Mouse (Mus musculus): Measurements from ENCODE around the gene Exosc7. TPM values are rescaled to one million over a fixed set of nuclear protein-coding genes. Genes with fewer than 3 reads are reported as not detected.

Exosc7 gene
- polyA plus RNA-seq, 1 experiment from 2014 or later: 106 TPM

DNA sequence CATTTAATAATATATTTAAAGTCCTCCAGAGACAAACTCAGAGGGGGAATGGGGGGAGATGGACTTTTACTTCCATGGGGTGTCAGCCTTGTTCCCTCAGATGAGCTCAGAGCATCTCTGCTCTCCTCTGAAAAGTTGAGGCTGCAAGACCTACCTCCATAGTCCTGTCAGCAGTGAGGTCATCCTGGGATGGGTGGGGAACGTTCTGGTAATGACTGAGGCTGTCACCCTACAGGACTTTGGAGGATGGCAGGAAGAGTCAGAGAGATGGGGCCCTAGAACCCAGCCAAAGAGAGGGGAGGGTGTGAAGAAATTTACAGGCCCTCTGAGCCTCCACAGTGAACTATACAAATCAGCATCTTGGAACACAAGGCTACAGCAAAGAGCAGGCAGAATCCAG is 38.5 kb downstream of the Exosc7 start:
- Histone ChIP-seq H3K27ac (ENCODE audit: low read depth, low read length) (no peak overlapping the region), H3K4me1 (replicated peaks; ENCODE audit: control insufficient read depth, insufficient read depth, low read length) (no peaks in the 10 kb centered on the region), H3K4me3 (ENCODE audit: low read depth, low read length) (no peak overlapping the region), H3K4me2 (replicated peaks; ENCODE audit: low read depth, low read length) (no peak overlapping the region), H3K36me3 (ENCODE audit: control insufficient read depth, insufficient read depth, low read length) (no peaks in the 10 kb centered on the region), H3K27me3 (ENCODE audit: control insufficient read depth, insufficient read depth, low read length) (no peaks in the 10 kb centered on the region), H3K9ac (ENCODE audit: low read depth, low read length) (no peak overlapping the region), H3K9me3 (ENCODE audit: control insufficient read depth, low read length) (no peaks in the 10 kb centered on the region)
- no peak for DNase-seq (ENCODE audit: low spot score)
- no peak for ATAC-seq (ENCODE audit: low FRiP score)
- 67% methylated on average over 1 of the region's 1 CpGs for WGBS

DNA sequence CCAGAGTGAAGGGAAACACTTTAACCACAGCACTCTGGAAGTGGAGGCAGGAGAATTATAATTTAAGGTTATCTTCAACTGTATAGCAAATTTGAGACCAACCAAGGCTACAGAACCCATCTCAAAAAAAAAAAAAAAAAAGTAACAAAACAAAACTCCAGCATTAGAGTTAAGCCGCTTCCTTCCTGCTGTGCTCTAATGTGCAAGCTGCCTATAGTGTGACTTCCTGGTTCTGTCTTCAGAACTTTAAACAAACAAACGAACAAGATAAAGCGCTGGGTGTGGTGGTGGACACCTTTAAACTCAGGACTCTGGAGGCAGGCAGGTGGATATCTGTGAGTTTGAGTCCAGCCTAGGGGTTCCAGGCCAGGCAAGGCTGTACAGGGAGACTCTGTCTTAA is 39.0 kb downstream of the Exosc7 start:
- DNase-seq (ENCODE audit: low spot score) (no peak), ATAC-seq (ENCODE audit: low FRiP score) (no peak)
- no peak overlapping the region for H3K9ac ChIP-seq (ENCODE audit: low read depth, low read length)

GRCm38 (mm10) chr9:123153121-123153520 is 40.1 kb downstream of the Exosc7 start:
- Histone ChIP-seq H3K9me3 (ENCODE audit: control insufficient read depth, low read length) (no peaks in the 10 kb centered on the region), H3K4me3 (ENCODE audit: low read depth, low read length) (no peak overlapping the region), H3K9ac (ENCODE audit: low read depth, low read length) (no peak overlapping the region), H3K27ac (ENCODE audit: low read depth, low read length) (no peak overlapping the region), H3K4me1 (replicated peaks; ENCODE audit: control insufficient read depth, insufficient read depth, low read length) (no peaks in the 10 kb centered on the region), H3K27me3 (ENCODE audit: control insufficient read depth, insufficient read depth, low read length) (no peaks in the 10 kb centered on the region), H3K4me2 (replicated peaks; ENCODE audit: low read depth, low read length) (no peak overlapping the region), H3K36me3 (ENCODE audit: control insufficient read depth, insufficient read depth, low read length) (no peaks in the 10 kb centered on the region)
- DNase-seq (ENCODE audit: low spot score) (no peak), ATAC-seq (ENCODE audit: low FRiP score) (no peak)
- 79% methylated on average over 2 of the region's 2 CpGs for WGBS

More for the DNA sequence above, 39.0 kb downstream of the Exosc7 start:
- H3K4me2 ChIP-seq (replicated peaks; ENCODE audit: low read depth, low read length): no peak overlapping the region
- no peak overlapping the region for H3K27ac ChIP-seq (ENCODE audit: low read depth, low read length)
- H3K36me3 ChIP-seq (ENCODE audit: control insufficient read depth, insufficient read depth, low read length): no peaks in the 10 kb centered on the region
- H3K9me3 ChIP-seq (ENCODE audit: control insufficient read depth, low read length): no peaks in the 10 kb centered on the region
- H3K27me3 ChIP-seq (ENCODE audit: control insufficient read depth, insufficient read depth, low read length): no peaks in the 10 kb centered on the region
- H3K4me1 ChIP-seq (replicated peaks; ENCODE audit: control insufficient read depth, insufficient read depth, low read length): no peaks in the 10 kb centered on the region
- 80% methylated on average over 3 of the region's 3 CpGs for WGBS
- H3K4me3 ChIP-seq (ENCODE audit: low read depth, low read length): no peak overlapping the region

- Histone ChIP-seq H3K36me3 (ENCODE audit: control insufficient read depth, insufficient read depth, low read length) (no peaks in the 10 kb centered on the region), H3K4me1 (replicated peaks; ENCODE audit: control insufficient read depth, insufficient read depth, low read length) (no peaks in the 10 kb centered on the region), H3K4me3 (ENCODE audit: low read depth, low read length) (0 out of 2 replicates have a peak overlapping the region, but pooled peaks have one; percentile 2), H3K4me2 (replicated peaks; ENCODE audit: low read depth, low read length) (no peak overlapping the region), H3K9me3 (ENCODE audit: control insufficient read depth, low read length) (no peaks in the 10 kb centered on the region), H3K9ac (ENCODE audit: low read depth, low read length) (no peak overlapping the region), H3K27me3 (ENCODE audit: control insufficient read depth, insufficient read depth, low read length) (no peaks in the 10 kb centered on the region), H3K27ac (ENCODE audit: low read depth, low read length) (no peak overlapping the region)
- DNase-seq (ENCODE audit: low spot score) (peak; percentile 32), ATAC-seq (ENCODE audit: low FRiP score) (peak; percentile 72; the same call in 1 of the 2 replicates)
- 24% methylated on average over 30 of the region's 30 CpGs for WGBS
Observed at GRCm38 (mm10) chr9:123156910-123157361, 43.9 kb downstream of the Exosc7 start.

DNA sequence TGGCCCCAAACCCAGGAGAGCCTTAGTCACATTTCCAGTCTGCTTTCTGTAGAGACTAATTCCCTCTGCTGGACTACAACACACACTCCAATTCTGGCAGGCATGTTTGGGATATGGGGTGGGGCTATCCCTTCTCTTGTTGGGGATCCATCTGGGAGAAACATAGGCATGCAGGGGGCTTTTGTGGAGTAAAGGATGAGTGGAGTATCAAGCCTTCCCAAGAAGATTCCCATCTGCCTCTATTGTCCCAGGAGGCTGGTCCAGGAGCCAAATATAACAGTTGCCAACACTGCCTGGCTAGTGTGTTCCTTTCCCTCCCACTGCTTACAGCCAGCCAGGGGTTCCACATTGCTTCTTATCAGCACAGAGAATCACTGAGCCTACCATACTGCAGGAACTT is 44.7 kb downstream of the Exosc7 start:
- H3K4me3 ChIP-seq (ENCODE audit: low read depth, low read length): no peak overlapping the region
- no peak overlapping the region for H3K9ac ChIP-seq (ENCODE audit: low read depth, low read length)
- H3K9me3 ChIP-seq (ENCODE audit: control insufficient read depth, low read length): no peaks in the 10 kb centered on the region
- no peaks in the 10 kb centered on the region for H3K27me3 ChIP-seq (ENCODE audit: control insufficient read depth, insufficient read depth, low read length)
- H3K36me3 ChIP-seq (ENCODE audit: control insufficient read depth, insufficient read depth, low read length): no peaks in the 10 kb centered on the region
- DNase-seq (ENCODE audit: low spot score) (no peak), ATAC-seq (ENCODE audit: low FRiP score) (no peak)
- H3K4me2 ChIP-seq (replicated peaks; ENCODE audit: low read depth, low read length): no peak overlapping the region
- H3K4me1 ChIP-seq (replicated peaks; ENCODE audit: control insufficient read depth, insufficient read depth, low read length): no peaks in the 10 kb centered on the region
- H3K27ac ChIP-seq (ENCODE audit: low read depth, low read length): no peak overlapping the region

DNA sequence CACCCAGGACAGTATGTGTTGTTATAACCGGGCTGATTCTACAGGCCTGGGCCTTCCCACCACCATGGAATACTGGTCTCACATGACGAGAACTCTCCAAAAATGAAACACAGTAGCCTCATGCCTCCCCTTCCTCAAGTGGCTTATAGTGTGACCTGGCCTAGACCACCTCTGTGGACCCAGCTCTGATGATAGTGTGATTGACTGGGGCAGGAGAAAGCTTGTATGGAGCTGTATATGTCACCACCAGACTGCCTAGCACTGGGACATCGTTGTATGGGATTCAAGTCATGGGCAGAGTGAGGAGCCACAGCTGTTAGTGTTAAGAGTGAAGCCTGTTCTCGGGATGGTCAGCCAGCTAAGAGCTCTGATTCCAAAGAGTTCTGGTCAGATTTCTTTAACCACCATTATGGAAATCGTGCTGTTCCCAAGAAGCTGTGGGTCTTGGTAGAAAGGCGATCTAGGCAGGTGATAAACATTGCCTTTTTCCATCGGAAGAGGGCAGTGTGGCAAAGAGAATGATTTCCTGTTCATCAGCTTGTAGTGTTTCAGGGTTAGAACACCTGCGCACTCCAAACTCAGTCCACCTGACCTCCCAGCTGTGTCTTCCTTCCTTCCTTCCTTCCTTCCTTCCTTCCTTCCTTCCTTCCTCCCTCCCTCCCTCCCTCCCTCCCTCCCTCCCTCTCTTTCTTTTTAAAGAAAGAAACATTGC is 45.3 kb downstream of the Exosc7 start:
- no peak for ATAC-seq (ENCODE audit: low FRiP score)
- no peak overlapping the region for H3K27ac ChIP-seq (ENCODE audit: low read depth, low read length)
- H3K9me3 ChIP-seq (ENCODE audit: control insufficient read depth, low read length): no peaks in the 10 kb centered on the region
- no peaks in the 10 kb centered on the region for H3K27me3 ChIP-seq (ENCODE audit: control insufficient read depth, insufficient read depth, low read length)
- no peaks in the 10 kb centered on the region for H3K4me1 ChIP-seq (replicated peaks; ENCODE audit: control insufficient read depth, insufficient read depth, low read length)
- 61% methylated on average over 8 of the region's 8 CpGs for WGBS
- DNase-seq (ENCODE audit: low spot score): peak; percentile 46
- H3K4me3 ChIP-seq (ENCODE audit: low read depth, low read length): no peak overlapping the region
- H3K9ac ChIP-seq (ENCODE audit: low read depth, low read length): no peak overlapping the region
- no peak overlapping the region for H3K4me2 ChIP-seq (replicated peaks; ENCODE audit: low read depth, low read length)
- H3K36me3 ChIP-seq (ENCODE audit: control insufficient read depth, insufficient read depth, low read length): no peaks in the 10 kb centered on the region

DNA sequence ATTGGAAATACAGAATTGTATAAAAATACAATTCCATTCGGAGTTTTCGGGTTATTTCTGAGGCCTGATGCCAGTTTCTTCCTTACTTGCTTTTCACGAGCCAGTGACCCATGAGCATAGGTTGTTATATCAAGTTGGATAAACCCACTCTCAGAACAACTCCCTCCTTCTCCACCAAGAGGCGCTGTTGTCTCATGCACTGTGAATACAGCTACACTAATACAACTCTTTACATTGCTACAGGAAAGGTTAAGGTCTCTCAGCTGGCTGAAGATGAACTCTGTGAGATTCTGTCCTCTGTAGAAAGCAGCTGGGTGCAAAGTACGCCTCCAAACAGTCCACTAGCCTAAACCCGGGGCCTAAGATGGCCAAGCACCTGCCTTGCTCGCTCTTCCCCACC is 46.3 kb downstream of the Exosc7 start:
- WGBS: 67% methylated on average over 7 of the region's 7 CpGs
- Histone ChIP-seq H3K4me1 (replicated peaks; ENCODE audit: control insufficient read depth, insufficient read depth, low read length) (no peaks in the 10 kb centered on the region), H3K9ac (ENCODE audit: low read depth, low read length) (no peak overlapping the region), H3K36me3 (ENCODE audit: control insufficient read depth, insufficient read depth, low read length) (no peaks in the 10 kb centered on the region), H3K4me3 (ENCODE audit: low read depth, low read length) (no peak overlapping the region), H3K27me3 (ENCODE audit: control insufficient read depth, insufficient read depth, low read length) (no peaks in the 10 kb centered on the region), H3K4me2 (replicated peaks; ENCODE audit: low read depth, low read length) (no peak overlapping the region), H3K27ac (ENCODE audit: low read depth, low read length) (no peak overlapping the region), H3K9me3 (ENCODE audit: control insufficient read depth, low read length) (no peaks in the 10 kb centered on the region)
- peak; percentile 75 for DNase-seq (ENCODE audit: low spot score)
- no peak for ATAC-seq (ENCODE audit: low FRiP score)

- DNase-seq (ENCODE audit: low spot score) (no peak), ATAC-seq (ENCODE audit: low FRiP score) (no peak)
- Histone ChIP-seq H3K9ac (ENCODE audit: low read depth, low read length) (no peak overlapping the region), H3K9me3 (ENCODE audit: control insufficient read depth, low read length) (no peaks in the 10 kb centered on the region), H3K27ac (ENCODE audit: low read depth, low read length) (no peak overlapping the region), H3K27me3 (ENCODE audit: control insufficient read depth, insufficient read depth, low read length) (no peaks in the 10 kb centered on the region), H3K4me3 (ENCODE audit: low read depth, low read length) (no peak overlapping the region), H3K4me1 (replicated peaks; ENCODE audit: control insufficient read depth, insufficient read depth, low read length) (no peaks in the 10 kb centered on the region), H3K36me3 (ENCODE audit: control insufficient read depth, insufficient read depth, low read length) (no peaks in the 10 kb centered on the region), H3K4me2 (replicated peaks; ENCODE audit: low read depth, low read length) (no peak overlapping the region)
- WGBS: 75% methylated on average over 2 of the region's 2 CpGs
Observed at GRCm38 (mm10) chr9:123161792-123162191, 48.8 kb downstream of the Exosc7 start.

DNA sequence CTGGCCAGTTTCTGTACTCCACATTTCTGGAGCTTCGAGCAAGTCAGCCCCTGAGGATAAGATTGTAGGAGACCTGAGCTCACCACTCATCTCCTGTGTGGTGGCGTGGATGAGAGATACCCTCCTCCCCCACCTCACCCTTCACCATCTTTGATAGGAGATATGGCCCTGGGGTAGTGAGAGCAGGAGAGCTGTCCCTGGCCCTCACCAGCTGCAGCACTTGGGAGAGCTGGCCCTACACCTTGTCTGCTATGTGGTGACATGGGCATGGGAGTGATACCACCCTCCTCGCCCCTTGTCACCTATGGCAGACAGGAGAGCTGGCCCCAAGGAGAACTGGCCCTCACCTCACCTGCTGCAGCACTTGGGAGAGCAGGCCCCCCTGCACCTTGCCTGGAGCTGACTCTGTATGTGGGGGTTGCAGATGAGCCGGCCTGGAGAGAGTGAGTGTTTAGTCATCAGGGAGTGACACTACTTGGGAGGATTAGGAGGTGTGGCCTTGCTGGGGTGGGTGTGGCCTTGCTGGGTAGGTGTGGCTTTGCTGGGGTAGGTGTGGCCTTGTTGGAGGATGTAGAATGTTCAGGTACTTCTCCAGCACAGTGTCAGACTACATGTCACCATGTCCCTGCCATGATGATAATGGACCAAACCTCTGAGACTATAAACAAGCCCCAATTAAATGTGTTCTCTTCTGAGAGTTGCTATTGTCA is 50.1 kb downstream of the Exosc7 start:
- H3K27ac ChIP-seq (ENCODE audit: low read depth, low read length): no peak overlapping the region
- no peak for DNase-seq (ENCODE audit: low spot score)
- WGBS: 81% methylated on average over 4 of the region's 4 CpGs

More for the DNA sequence above, 50.1 kb downstream of the Exosc7 start:
- no peaks in the 10 kb centered on the region for H3K36me3 ChIP-seq (ENCODE audit: control insufficient read depth, insufficient read depth, low read length)
- no peak overlapping the region for H3K4me2 ChIP-seq (replicated peaks; ENCODE audit: low read depth, low read length)
- H3K4me3 ChIP-seq (ENCODE audit: low read depth, low read length): no peak overlapping the region
- ATAC-seq (ENCODE audit: low FRiP score): peak; percentile 25; the same call in 1 of the 2 replicates
- H3K9ac ChIP-seq (ENCODE audit: low read depth, low read length): no peak overlapping the region
- no peaks in the 10 kb centered on the region for H3K9me3 ChIP-seq (ENCODE audit: control insufficient read depth, low read length)
- H3K27me3 ChIP-seq (ENCODE audit: control insufficient read depth, insufficient read depth, low read length): no peaks in the 10 kb centered on the region
- H3K4me1 ChIP-seq (replicated peaks; ENCODE audit: control insufficient read depth, insufficient read depth, low read length): no peaks in the 10 kb centered on the region
